Mouse (Mus musculus) liver, adult 2 months (tissue): ENCODE results near the gene Gm43720. TPM values are rescaled to one million over a fixed set of nuclear protein-coding genes. Genes with fewer than 3 reads are reported as not detected.

ENCODE experiments used
- DNase-seq: peaks from one replicate; pipeline ENCODE4 v3.0.0-alpha.2; 2011; ENCODE audit warnings: low read depth, low spot score; ENCODE audit errors: extremely low read depth
- H3K27ac ChIP-seq: fragments of 200-500 bp; replicated peaks from 2 replicates; pipeline ENCODE4 v1.5.1; 2012; ENCODE audit warnings: low read depth, mild to moderate bottlenecking, control low read depth, inconsistent platforms, low read length; ENCODE audit not compliant: insufficient read depth
- H3K27me3 ChIP-seq: fragments of 200-500 bp; 2 replicates; pipeline ENCODE4 v1.6.1; 2012; ENCODE audit warnings: mild to moderate bottlenecking, moderate library complexity, low read length, inconsistent platforms; ENCODE audit not compliant: control insufficient read depth, insufficient read depth
- H3K36me3 ChIP-seq: fragments of 200-500 bp; 2 replicates; pipeline ENCODE4 v1.6.1; 2012; ENCODE audit warnings: low read length, inconsistent platforms; ENCODE audit not compliant: control insufficient read depth, insufficient read depth
- H3K4me1 ChIP-seq: fragments of 200-500 bp; 2 replicates; pipeline ENCODE4 v1.6.1; 2011; ENCODE audit warnings: low read length; ENCODE audit not compliant: control insufficient read depth, insufficient read depth
- H3K4me3 ChIP-seq: fragments of 200-500 bp; 2 replicates; pipeline ENCODE4 v1.5.1; 2011; ENCODE audit warnings: low read depth, mild to moderate bottlenecking, control low read depth, low read length, moderate library complexity; ENCODE audit not compliant: insufficient read depth
- H3K79me2 ChIP-seq: fragments of 200-500 bp; 2 replicates; pipeline ENCODE4 v1.6.1; 2012; ENCODE audit warnings: inconsistent platforms, mild to moderate bottlenecking, low read length, moderate library complexity; ENCODE audit not compliant: control insufficient read depth, insufficient read depth
- H3K9ac ChIP-seq: fragments of 200-500 bp; 2 replicates; pipeline ENCODE4 v1.6.1; 2012; ENCODE audit warnings: low read depth, mild to moderate bottlenecking, control low read depth, inconsistent platforms, low read length
- CTCF ChIP-seq: fragments of 200-500 bp; IDR thresholded peaks from 2 replicates; pipeline ENCODE4 v1.5.1; 2011; ENCODE audit warnings: low read depth, low read length, control low read depth
- POLR2A ChIP-seq: fragments of 200-500 bp; IDR thresholded peaks from 2 replicates; pipeline ENCODE4 v1.6.1; 2011; ENCODE audit warnings: low read length, control low read depth; ENCODE audit not compliant: insufficient read depth; ENCODE audit errors: extremely low read depth
- WGBS: fragments of 180-500 bp; shearing (Covaris S2); methylation state at CpG from one replicate; pipeline ENCODE4 v1.1.7; 2018; 5-methylcytosine and 5-hydroxymethylcytosine counted together
- polyA plus RNA-seq: library from polyadenylated mRNA; depleted of rRNA; stranded (reverse); fragments of >200 nt; gene quantifications from 2 replicates; pipeline ENCODE4 v1.2.3, GENCODE M21; 2012
- total RNA-seq: library from RNA; depleted of rRNA; stranded (reverse); fragments of >200 nt; gene quantifications from 2 replicates; pipeline ENCODE4 v1.2.3, GENCODE M21; 2014

Gm43720 gene
- total and polyA plus RNA-seq, 2 experiments, result not detected

DNA sequence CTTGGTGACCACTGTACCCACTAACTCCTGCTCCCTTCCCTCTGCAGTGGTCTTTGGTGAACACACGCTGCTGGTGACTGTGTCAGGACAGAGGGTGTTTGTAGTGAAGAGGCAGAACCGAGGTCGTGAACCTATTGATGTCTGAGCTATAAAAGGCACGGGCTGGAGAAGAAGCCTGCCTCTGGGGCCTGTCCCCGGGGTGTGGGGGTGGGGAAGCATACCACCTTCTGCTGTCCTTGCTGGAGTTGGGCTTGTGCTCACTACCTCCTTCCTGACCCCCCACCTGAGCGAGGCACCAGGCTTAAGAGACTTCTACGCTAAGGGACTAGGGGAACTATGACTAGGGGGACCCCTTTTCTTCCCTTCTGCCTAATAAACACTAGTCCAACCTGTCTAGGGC lies 20.8 kb downstream of the Gm43720 start:
- DNase-seq, result no peak
- Histone ChIP-seq H3K36me3 (no peaks in the 10 kb centered on the region), H3K4me3 (no peak overlapping the region), H3K27me3 (no peaks in the 10 kb centered on the region), H3K79me2 (no peaks in the 10 kb centered on the region), H3K9ac (no peak overlapping the region), H3K27ac (no peak overlapping the region), H3K4me1 (peaks cover 10% of the 10 kb centered on the region)
- WGBS, result 63% methylated on average over 7 of the region's 7 CpGs
- TF ChIP-seq CTCF (no peak), POLR2A (no peak)

DNA sequence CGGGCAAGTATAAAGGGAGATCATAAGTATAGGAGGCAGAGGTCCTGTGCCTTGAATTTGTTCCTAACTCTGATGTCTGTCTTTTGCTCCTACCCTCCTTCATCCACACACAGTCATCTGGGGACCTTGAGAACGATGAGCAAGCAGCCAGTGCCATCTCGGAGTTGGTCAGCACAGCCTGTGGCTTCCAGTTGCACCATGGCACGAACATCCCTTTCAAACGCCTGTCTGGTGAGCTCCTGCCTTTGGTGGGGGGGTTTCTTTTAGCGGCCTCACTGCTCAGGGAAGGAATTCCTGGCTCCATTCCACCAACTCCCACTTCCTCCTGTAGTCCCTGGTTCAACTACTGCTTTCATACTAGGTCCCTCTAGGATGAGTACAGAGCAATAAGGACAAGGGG lies 21.2 kb downstream of the Gm43720 start:
- Histone ChIP-seq H3K4me1 (peaks cover 10% of the 10 kb centered on the region), H3K27ac (no peak overlapping the region), H3K4me3 (no peak overlapping the region), H3K79me2 (no peaks in the 10 kb centered on the region), H3K27me3 (no peaks in the 10 kb centered on the region), H3K9ac (no peak overlapping the region), H3K36me3 (no peaks in the 10 kb centered on the region)
- DNase-seq, result no peak
- no peak for TF ChIP-seq POLR2A
- no peak for TF ChIP-seq CTCF
- 87% methylated on average over 6 of the region's 6 CpGs for WGBS

DNA sequence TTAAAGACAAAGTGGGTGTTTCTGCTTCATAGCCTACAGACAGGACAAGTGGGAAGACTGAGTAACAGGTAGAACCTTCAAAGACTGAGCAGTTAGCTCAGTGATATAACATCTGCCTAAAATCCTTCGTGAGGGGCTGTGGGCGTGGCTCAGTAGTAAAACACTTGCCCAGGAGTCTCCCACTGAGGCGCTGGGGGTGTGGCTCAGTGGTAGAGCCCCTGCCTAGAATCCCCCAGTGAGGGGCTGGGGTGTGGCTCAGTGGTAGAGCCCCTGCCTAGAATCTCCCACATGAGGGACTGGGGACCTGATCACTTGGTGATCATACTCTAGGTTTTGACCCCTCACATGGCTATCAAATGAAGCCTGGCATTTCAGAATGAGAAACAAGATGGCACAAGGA lies 21.7 kb downstream of the Gm43720 start:
- Histone ChIP-seq H3K27me3 (no peaks in the 10 kb centered on the region), H3K9ac (no peak overlapping the region), H3K36me3 (no peaks in the 10 kb centered on the region), H3K79me2 (no peaks in the 10 kb centered on the region), H3K27ac (no peak overlapping the region), H3K4me3 (no peak overlapping the region), H3K4me1 (peaks cover 8% of the 10 kb centered on the region)
- no peak for DNase-seq
- 98% methylated on average over 3 of the region's 3 CpGs for WGBS
- no peak for TF ChIP-seq CTCF
- no peak for TF ChIP-seq POLR2A

DNA sequence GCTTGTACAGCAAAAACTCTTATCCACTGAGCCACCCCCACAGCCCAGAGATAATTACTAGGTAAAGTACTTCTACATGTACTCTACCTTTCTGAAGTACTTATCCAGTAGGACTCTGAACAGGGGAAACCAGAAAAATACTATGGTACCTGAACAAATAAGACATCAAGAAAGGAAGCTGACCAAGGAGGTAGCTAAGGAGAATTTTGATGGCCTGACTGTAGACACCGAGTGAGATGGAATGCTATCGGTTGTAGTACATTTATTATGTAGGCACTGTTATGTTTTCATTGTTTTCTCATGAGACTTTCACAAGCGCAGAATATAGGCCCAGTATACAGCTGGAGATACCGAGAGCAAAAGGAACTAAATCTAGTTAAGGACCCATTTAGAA lies 22.2 kb downstream of the Gm43720 start:
- H3K4me1 ChIP-seq, result peaks cover 4% of the 10 kb centered on the region

DNA sequence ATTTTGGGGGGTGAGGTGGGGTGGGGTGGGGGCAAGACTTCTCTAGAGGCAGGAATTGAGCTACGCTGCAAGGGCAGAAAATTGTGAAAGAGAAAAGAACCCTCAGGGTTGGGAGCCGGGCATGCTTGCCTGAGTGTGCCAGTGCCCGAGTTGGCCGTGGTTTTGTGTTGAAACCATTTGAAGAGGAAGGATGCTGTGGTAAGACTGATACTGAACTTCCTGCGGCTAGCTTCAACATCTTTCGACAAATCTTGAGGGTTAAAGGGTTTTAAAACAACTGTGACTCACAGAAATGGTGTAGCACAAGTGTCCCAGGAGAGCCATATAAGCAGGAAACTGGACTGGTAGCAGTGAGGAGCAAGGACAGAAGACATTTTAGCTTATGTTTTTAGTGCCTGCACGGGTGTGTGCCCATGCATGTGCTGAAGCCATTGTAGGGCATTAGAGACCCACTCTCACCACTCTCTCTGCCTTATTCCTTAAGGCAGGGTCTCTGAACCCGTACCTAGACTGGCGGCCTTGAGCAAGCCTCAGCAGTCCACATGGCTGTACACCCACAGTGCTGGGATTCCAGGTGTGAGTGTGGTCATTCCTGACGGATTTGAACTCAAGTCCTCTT lies 22.7 kb downstream of the Gm43720 start:
- no peak for DNase-seq
- WGBS, result 82% methylated on average over 10 of the region's 10 CpGs

More for the DNA sequence above, 22.2 kb downstream of the Gm43720 start:
- no peak overlapping the region for H3K9ac ChIP-seq
- no peak for DNase-seq
- no peak overlapping the region for H3K27ac ChIP-seq
- 95% methylated on average over 4 of the region's 4 CpGs for WGBS
- no peaks in the 10 kb centered on the region for H3K36me3 ChIP-seq
- H3K4me3 ChIP-seq, result no peak overlapping the region
- TF ChIP-seq CTCF, result no peak
- no peak for TF ChIP-seq POLR2A
- no peaks in the 10 kb centered on the region for H3K27me3 ChIP-seq
- no peaks in the 10 kb centered on the region for H3K79me2 ChIP-seq

DNA sequence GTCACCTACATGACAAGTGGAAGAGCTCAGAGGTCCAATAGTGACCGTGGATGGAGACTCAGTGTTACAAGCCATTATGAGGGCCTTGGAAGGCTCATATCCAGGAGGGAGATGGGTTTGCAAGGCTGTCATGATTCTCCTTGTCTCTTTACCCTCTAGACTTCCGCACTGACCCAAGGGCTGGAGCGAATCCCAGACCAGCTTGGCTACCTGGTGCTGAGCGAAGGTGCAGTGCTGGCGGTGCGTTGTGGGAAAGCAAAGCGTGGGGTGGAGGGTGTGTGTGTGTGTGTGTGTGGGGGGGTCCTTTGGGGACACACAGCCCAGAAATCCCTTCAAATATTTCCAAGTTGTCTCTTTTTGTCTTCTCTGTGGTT lies 23.7 kb downstream of the Gm43720 start:
- H3K4me3 ChIP-seq, result peak overlapping the region; percentile 74
- 7% methylated on average over 7 of the region's 7 CpGs for WGBS
- no peaks in the 10 kb centered on the region for H3K36me3 ChIP-seq
- peak overlapping the region; percentile 84 for H3K9ac ChIP-seq
- peak overlapping the region; percentile 72 for H3K27ac ChIP-seq
- TF ChIP-seq POLR2A (no peak), CTCF (no peak)
- DNase-seq, result no peak
- no peaks in the 10 kb centered on the region for H3K27me3 ChIP-seq
- no peaks in the 10 kb centered on the region for H3K79me2 ChIP-seq
- H3K4me1 ChIP-seq, result peaks cover 4% of the 10 kb centered on the region

More for the DNA sequence above, 22.7 kb downstream of the Gm43720 start:
- no peak overlapping the region for H3K4me3 ChIP-seq
- no peak overlapping the region for H3K9ac ChIP-seq
- no peaks in the 10 kb centered on the region for H3K79me2 ChIP-seq
- H3K4me1 ChIP-seq, result peaks cover 4% of the 10 kb centered on the region
- H3K27me3 ChIP-seq, result no peaks in the 10 kb centered on the region
- H3K27ac ChIP-seq, result no peak overlapping the region
- TF ChIP-seq CTCF (no peak), POLR2A (no peak)
- no peaks in the 10 kb centered on the region for H3K36me3 ChIP-seq
